Mouse (Mus musculus) heart, embryonic 13.5 days (tissue): ENCODE data around the gene Gm3696. TPM values are rescaled to one million over a fixed set of nuclear protein-coding genes. Genes with fewer than 3 reads are reported as not detected.
"Not testable (repeated sequence)": the region's sequence is repeated elsewhere in the genome, so short reads cannot be mapped to it uniquely, and the experiment has no call there.

Experiments
- ATAC-seq: fragments of 200-750 bp; cut with Nextera tagmentation; 2 replicates; pipeline ENCODE4 v1.8.0; 2017; ENCODE audit warnings: moderate TSS enrichment; ENCODE audit not compliant: insufficient number of reproducible peaks, low FRiP score, low TSS enrichment; ENCODE audit errors: extremely low read depth
- H3K27ac ChIP-seq: fragments of 300-500 bp; sonication (generic); replicated peaks from 2 replicates; pipeline ENCODE4 v1.5.1; 2015; ENCODE audit warnings: moderate library complexity, mild to moderate bottlenecking, inconsistent platforms
- H3K27me3 ChIP-seq: fragments of 300-500 bp; sonication (generic); replicated peaks from 2 replicates; pipeline ENCODE4 v1.6.1; 2015; ENCODE audit warnings: mild to moderate bottlenecking, inconsistent platforms
- H3K36me3 ChIP-seq: fragments of 300-500 bp; sonication (generic); 2 replicates; pipeline ENCODE4 v1.6.1; 2015; ENCODE audit warnings: mild to moderate bottlenecking, inconsistent platforms
- H3K4me1 ChIP-seq: fragments of 300-500 bp; sonication (generic); 2 replicates; pipeline ENCODE4 v1.6.1; 2015; ENCODE audit warnings: inconsistent platforms
- H3K4me2 ChIP-seq: fragments of 300-500 bp; sonication (generic); 2 replicates; pipeline ENCODE4 v1.6.1; 2015; ENCODE audit warnings: inconsistent platforms, mild to moderate bottlenecking, moderate library complexity
- H3K4me3 ChIP-seq: fragments of 300-500 bp; sonication (generic); 2 replicates; pipeline ENCODE4 v1.5.1; 2015; ENCODE audit warnings: moderate library complexity, mild to moderate bottlenecking, inconsistent platforms
- H3K9ac ChIP-seq: fragments of 300-500 bp; sonication (generic); 2 replicates; pipeline ENCODE4 v1.6.1; 2015; ENCODE audit warnings: inconsistent platforms, mild to moderate bottlenecking, moderate library complexity
- H3K9me3 ChIP-seq: fragments of 300-500 bp; sonication (generic); 2 replicates; pipeline ENCODE4 v1.6.1; 2016; ENCODE audit warnings: inconsistent platforms
- WGBS: fragments of 180-500 bp; shearing (Covaris S2); methylation state at CpG from one replicate; pipeline ENCODE4 v1.1.7; 2015; ENCODE audit warnings: mixed read lengths; 5-methylcytosine and 5-hydroxymethylcytosine counted together
- polyA plus RNA-seq: library from polyadenylated mRNA; unstranded; fragments of >200 nt; fragmentation: Nextera tagmentation; extraction: Ambion mirVana; gene quantifications from 2 replicates; pipeline ENCODE4 v1.2.1, GENCODE M21; 2015

The Gm3696 gene
- 0.71 and 1.2 TPM in 2 replicates for polyA plus RNA-seq

GRCm38 (mm10) chr14:7100521-7100920, at the start of gene Gm3696:
Gene Gm3696, minus strand, starts transcription at chr14:7100621.
- H3K4me3 ChIP-seq, H3K4me1 ChIP-seq, H3K4me2 ChIP-seq, H3K27me3 ChIP-seq, ATAC-seq, H3K36me3 ChIP-seq, H3K9me3 ChIP-seq, H3K9ac ChIP-seq, H3K27ac ChIP-seq: not testable (repeated sequence)
- 76% methylated on average over 1 of the region's 3 CpGs for WGBS

GRCm38 (mm10) chr14:7125312-7125711, 24.9 kb upstream of the Gm3696 start, which contains the start of gene Gm6676:
Gene Gm6676, minus strand, starts transcription at chr14:7125412.
- not testable (repeated sequence) for H3K9me3 ChIP-seq, H3K4me2 ChIP-seq, H3K36me3 ChIP-seq, H3K9ac ChIP-seq, H3K4me3 ChIP-seq, ATAC-seq, H3K4me1 ChIP-seq, H3K27me3 ChIP-seq, H3K27ac ChIP-seq
- no CpG with 5 or more reads among the region's 2 CpGs for WGBS

- not testable (repeated sequence) for H3K27me3 ChIP-seq, H3K36me3 ChIP-seq, H3K4me1 ChIP-seq, H3K9me3 ChIP-seq, ATAC-seq
- Histone ChIP-seq H3K9ac (peak overlapping the region; percentile 83), H3K27ac (peak overlapping the region; percentile 78), H3K4me3 (peak overlapping the region; percentile 56), H3K4me2 (peak overlapping the region; percentile 64)
- WGBS = 0% methylated on average over 11 of the region's 54 CpGs
Observed at GRCm38 (mm10) chr14:7105124-7105802, 4.8 kb upstream of the Gm3696 start.

- ATAC-seq, H3K4me1 ChIP-seq, H3K27ac ChIP-seq, H3K9me3 ChIP-seq, H3K27me3 ChIP-seq, H3K4me2 ChIP-seq, H3K36me3 ChIP-seq, H3K4me3 ChIP-seq, H3K9ac ChIP-seq: not testable (repeated sequence)
- no CpG with 5 or more reads among the region's 2 CpGs for WGBS
Observed at GRCm38 (mm10) chr14:7044870-7045269, 55.6 kb downstream of the Gm3696 start, which contains the start of gene Gm3685. Gene Gm3685, minus strand, starts transcription at chr14:7044970.

Other genes with a start within 250 kb of the Gm3696 start
- gene Gm3667, start 210.7 kb downstream of the Gm3696 start, polyA plus RNA-seq = 0.89 and 0.92 TPM in 2 replicates
- not detected in 2 replicates for gene Gm6356, start 126.8 kb downstream of the Gm3696 start, polyA plus RNA-seq
- 0.18 and 0.21 TPM in 2 replicates for gene Gm10406, start 73.2 kb downstream of the Gm3696 start, polyA plus RNA-seq
- gene Gm3685, start 55.7 kb downstream of the Gm3696 start, polyA plus RNA-seq = not detected in 2 replicates
- not detected in 2 replicates for gene Gm6676, start 24.8 kb upstream of the Gm3696 start, polyA plus RNA-seq
- 2.6 and 4.0 TPM in 2 replicates for gene Gm3512, start 73.9 kb upstream of the Gm3696 start, polyA plus RNA-seq
- gene Gm16434, start 93.9 kb upstream of the Gm3696 start, polyA plus RNA-seq = not detected in 2 replicates
- gene Gm3727, start 164.1 kb upstream of the Gm3696 start, polyA plus RNA-seq = not detected in 2 replicates
- 2.2 and 2.3 TPM in 2 replicates for gene Gm3739, start 214.4 kb upstream of the Gm3696 start, polyA plus RNA-seq
- not detected in 2 replicates for gene Gm5797, start 231.8 kb upstream of the Gm3696 start, polyA plus RNA-seq